Mouse (Mus musculus) brain, embryonic 14.5 days (tissue): ENCODE measurements around the gene Dctn2.
A peak's percentile ranks its signal among the peaks of the same experiment; 100 is the strongest.

Source experiments
- CTCF ChIP-seq: fragments of 200-500 bp; IDR thresholded peaks from 2 replicates; pipeline ENCODE4 v1.5.1; 2012; ENCODE audit warnings: inconsistent platforms, mild to moderate bottlenecking, moderate library complexity, borderline replicate concordance; ENCODE audit not compliant: insufficient read depth, insufficient read length; ENCODE audit errors: extremely low read depth
- POLR2A ChIP-seq: fragments of 200-500 bp; IDR thresholded peaks from 2 replicates; pipeline ENCODE4 v1.6.1; 2012; ENCODE audit warnings: mild to moderate bottlenecking, inconsistent platforms, borderline replicate concordance; ENCODE audit not compliant: poor library complexity, insufficient read depth, insufficient read length, severe bottlenecking; ENCODE audit errors: extremely low read depth

DNA sequence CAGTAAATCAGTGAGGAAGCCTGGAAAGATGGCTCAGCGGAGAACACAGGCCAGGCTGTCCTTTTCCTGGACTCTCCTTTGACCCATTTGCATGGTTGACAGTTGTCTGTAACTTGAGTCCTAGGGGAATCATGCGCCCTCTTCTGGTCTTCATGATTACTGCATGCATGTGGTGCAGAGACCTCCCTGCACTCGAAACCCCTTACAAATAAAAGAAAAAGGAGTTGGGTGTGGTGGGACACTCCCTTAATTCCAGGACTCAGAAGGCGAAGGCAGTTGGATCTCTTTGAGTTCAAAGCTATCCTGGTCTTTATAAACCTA, 46.1 kb downstream of the Dctn2 start:
- TF ChIP-seq POLR2A (no peak), CTCF (peak; percentile 89)
